Mouse (Mus musculus) layer of hippocampus, postnatal 14 days (tissue): ENCODE data around the gene Brdt. TPM values are rescaled to one million over a fixed set of nuclear protein-coding genes. Genes with fewer than 3 reads are reported as not detected.
A peak's percentile ranks its signal among the peaks of the same experiment; 100 is the strongest.

Experiments used
- DNase-seq, 2 experiments: peaks; one replicate each; pipeline ENCODE4 v3.0.0; 2021 to 2022; ENCODE audit warnings: low spot score in 2 of 2, mixed read lengths in 1 of 2
- long read RNA-seq, 2 experiments: library from polyadenylated mRNA; stranded (forward); transcript quantifications; one replicate each; pipeline ENCODE4 v2.0.0; 2021
- total RNA-seq, 2 experiments: library from RNA; stranded (reverse); gene quantifications; 2 replicates each; pipeline ENCODE4 v1.2.3; 2021

The Brdt gene
- 10 to 100 TPM; 13.9 to 14.6 TPM for total RNA-seq
- long read RNA-seq, experiment 1, partial matches to known transcripts: 1 of 3 reads
- long read RNA-seq, experiment 1, other reads (novel, unspliced or antisense): 2 of 3 reads
- long read RNA-seq, experiment 2, partial matches to known transcripts: 2 of 5 reads
- long read RNA-seq, experiment 2, other reads (novel, unspliced or antisense): 3 of 5 reads

DNA sequence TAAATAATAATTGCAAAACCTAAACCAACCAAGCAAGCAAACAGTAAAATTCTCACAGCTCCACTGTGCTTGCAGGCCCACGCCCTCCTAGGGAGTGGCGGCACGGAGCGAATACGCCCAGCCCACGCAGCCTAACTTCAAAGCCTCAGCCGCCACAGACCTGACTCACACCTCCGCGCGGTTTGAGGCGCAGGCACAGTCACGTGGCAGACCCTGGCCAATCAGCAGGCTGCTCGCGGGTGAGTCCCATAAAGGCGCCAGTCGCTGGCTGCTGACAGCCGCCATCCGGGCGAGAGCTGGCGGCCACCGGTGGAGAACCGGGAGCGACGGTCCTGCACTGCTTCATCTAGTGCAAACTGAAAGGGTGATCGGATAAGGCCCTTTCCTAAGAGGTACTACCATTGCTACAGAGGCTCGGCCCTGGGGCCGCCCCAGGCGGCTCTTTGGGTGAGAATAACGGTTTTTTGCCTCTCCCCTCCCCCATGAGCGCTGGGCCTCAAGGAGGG lies at the start of gene Brdt:
Gene Brdt, plus strand, starts transcription at position 244 of the 506 bp plus-strand sequence.
- no peak for DNase-seq

DNA sequence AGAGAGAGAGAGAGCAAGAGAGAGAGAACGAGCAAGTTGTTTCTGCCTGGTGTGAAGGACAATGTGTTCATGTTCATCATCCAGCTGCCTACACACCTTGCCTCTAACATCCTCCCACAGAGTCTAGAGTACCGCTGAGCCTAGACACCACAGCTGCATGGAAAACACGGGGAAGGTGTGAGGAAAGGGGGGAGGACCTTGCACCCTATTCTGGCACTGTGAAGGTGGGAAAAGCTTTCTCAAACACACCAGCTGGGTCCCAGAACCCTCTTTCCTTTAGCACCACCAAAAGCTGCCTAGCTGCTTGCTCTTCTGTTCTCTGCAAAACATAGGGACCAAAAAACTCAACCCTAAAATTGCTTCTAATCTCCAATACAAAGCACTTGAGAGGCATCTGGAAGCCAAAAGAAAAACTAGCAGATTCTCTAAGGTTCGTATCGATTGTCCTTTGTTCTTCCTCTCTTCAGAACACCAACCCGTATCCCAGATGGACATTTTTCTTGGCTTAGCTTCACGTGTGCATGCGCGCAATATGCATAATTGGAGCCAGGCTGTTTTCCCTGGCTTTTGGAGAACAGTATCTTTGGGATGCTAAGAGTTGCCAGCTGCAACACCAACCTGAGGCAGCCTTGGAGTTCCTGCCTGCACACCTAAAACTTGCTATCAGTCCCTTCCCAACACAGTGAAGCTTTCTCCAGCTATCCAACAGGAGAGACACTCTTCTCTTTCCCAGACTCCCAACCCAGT lies 48.2 kb upstream of the Brdt start:
- DNase-seq: peak; percentile 32 to 49

DNA sequence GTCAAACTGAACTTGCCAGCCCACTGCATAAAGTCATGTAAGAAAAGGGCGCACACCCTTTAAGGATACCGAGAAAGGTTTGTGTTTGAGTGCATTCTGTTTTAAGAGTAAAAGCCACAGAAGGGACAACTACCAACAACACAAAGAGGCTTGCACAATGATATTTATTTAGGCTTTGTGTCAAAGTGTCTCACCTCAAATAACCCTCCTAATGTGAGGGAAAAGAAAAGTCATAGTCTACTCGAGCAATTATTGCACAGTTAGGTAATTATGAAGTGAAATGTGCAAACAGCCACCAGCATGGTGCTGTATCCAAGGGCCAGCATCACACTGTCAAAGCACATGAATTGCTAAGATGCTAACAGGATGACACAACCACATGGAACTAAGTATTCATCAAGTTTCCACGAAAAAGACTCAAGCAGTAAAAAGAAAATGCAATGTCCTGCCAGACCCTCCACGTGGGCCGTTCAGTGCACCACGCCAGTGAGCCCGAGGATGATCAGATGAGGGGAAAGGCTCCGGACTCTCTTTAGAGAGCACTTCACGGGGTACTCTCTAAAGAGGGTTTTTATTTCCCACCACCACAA lies 46.9 kb upstream of the Brdt start:
- DNase-seq: no peak

DNA sequence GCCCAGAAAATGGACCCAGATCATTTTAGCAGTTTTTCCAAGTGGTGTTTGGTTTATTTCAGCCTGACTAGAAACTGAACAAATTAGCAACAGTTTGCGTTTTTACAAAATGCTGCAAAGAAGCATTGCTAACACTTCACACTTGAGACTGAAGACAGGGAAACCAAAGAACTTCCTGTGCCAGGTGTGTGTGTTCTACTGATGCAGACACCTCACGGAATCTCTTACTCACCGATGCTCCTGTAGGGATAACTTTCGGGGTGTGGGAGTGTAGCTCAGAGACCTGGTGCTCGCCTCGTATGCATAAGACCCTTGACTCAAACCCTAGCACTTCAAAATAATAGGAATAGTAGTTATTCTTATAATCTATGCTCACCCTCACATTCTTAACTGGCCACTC lies 45.4 kb upstream of the Brdt start:
- DNase-seq: no peak

DNA sequence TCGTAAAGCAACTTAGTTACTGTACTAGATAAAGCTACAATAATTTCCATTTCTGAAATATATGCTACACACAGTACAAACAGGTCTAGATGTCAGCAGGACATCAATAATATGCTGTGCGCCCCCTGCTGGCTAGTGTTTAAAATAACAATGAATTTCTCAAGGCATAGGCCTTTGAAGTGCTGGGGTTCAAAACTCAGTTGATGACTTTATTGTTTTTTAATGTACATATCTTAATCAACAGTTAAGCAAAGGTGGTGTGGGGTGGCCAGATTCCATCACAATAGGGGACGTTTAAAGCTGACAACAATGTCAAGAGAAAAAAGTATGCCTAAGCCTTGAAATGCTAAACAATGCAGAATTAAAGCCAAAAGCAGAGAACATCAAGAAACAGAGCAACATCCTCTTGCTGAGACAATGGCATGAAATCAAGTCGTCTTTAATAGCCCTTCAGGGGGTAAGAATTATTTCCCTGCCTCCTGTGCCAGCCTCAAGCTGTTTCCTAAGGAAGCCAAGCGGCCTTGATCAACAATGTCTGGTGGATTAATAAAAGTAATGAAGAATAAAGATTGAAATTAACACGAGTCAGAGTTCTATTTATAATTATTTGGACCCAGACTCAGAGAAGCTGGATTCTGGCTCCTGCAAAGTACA lies 43.6 kb upstream of the Brdt start:
- peak in 1 of 2 experiments; percentile 51 for DNase-seq

DNA sequence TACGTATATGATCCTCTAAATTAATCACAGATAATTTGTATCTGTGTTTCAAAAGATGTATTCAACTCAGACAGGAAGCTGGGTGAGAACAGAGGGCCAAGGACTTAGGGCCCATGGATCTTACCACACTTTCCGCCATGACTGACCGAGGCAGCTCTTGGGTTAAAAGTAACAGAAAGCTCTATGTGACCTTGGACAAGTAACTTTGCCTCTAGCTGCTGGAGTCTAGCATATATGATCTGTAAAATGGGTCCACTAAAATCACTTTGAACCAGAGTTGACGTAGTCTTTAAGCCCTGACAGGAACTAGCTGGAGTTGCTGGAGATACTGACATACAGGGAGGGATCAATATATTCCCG lies 43.1 kb upstream of the Brdt start:
- no peak for DNase-seq

DNA sequence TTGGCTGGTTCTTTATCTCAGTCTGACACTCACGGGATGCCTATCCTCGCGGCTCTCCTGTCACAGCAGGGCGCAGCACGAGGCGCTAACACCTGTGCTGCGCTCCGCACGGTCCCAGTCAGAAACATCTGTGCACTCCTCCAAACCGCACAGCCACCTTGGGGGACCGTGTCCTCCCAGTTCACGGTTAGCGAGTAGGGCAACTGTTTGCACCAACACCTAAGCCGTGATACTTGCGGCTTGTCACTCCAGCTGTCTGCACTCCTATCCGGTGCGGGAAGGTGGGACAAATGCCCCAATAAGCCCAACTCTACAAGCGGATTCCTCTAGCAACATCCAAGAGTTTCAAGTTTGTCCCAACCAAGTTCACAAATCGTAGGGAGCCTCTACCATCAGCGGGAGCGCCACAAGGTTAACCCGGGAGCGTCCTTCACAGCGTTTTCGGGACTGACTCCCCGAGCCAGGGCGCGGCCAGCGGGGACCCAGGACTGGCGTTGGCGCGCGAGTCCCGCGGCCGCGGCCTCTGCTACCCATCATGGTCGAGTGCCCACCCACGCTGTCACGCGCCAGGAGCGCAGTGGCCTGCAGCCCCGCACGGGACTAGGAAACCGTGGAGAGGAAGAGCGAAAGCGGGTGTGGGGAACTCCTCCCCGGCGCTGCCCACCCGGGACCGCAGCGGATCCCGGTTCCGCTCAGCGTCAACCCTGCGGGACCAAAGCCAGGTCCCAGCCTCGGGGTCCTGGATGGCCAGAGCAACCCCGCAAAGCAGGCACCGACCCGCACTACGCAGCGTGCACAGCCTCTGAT lies 42.3 kb upstream of the Brdt start:
- peak in 1 of 2 experiments; percentile 39 for DNase-seq

DNA sequence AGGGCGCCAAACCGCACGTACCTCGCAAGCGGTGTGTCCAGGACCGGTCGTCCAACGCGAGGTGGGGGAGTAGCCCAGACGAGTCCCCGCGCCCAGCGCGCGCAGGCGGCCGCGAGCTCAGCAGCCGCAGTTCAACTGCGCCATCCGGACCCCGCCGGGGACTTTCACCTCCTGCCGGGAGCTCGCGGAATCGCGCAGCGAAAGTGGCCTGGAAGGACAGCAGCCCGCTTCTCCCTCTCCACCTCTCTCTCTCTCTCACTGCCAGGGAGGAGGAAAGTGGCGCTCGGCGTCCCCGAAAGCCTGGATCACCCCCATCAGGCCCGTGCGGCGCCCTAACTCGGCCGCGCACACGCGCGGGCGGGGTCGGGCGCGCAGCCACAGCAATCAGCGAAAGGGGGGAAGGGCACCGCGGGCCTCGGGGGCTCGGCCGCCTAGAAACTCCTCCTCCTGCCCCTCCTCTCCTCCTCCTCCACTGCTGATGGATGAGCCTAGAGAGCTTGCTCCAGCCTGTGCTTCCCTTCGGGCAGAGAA lies 41.7 kb upstream of the Brdt start, which contains the start of gene Tgfbr3:
Gene Tgfbr3, minus strand, starts transcription at position 396 of the 531 bp plus-strand sequence.
- DNase-seq: peak; percentile 63 to 82

DNA sequence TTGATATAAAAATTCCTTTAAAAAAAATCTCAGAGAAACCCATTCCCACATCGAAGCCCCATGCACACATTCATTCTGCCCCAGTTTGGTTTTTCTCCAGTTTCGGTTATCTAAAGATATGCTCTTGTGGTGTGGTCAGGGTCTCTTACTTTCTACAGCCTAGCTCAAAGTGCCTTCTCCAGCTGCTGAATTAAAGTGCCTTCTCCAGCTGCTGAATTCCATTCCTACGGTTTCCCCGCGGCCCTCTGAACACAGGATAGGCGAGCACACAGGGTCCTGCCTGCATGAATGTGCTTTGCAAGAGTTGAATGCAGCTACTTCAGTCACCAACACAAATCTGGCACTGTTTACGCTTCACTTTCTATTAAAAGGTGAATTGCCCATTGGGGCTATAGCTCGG lies 41.0 kb upstream of the Brdt start:
- DNase-seq: no peak

DNA sequence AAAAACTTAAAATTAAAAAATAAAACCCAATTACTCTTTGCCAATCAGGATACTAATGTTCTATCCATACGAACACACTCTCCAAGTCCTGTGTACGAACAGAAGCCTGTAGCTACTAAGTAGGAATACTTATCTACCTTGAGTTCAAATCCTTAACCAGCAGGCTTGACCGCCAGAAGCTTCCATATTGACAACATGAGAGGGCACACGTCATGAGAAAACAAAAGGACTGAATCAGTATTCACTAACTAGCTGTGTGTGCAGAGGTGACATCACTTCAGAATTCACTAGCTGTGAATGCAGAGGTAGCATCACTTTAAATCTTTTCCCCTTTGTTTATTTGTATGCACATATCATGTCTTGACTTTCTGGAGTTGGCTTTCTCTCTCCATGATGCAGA lies 36.9 kb upstream of the Brdt start:
- no peak for DNase-seq

DNA sequence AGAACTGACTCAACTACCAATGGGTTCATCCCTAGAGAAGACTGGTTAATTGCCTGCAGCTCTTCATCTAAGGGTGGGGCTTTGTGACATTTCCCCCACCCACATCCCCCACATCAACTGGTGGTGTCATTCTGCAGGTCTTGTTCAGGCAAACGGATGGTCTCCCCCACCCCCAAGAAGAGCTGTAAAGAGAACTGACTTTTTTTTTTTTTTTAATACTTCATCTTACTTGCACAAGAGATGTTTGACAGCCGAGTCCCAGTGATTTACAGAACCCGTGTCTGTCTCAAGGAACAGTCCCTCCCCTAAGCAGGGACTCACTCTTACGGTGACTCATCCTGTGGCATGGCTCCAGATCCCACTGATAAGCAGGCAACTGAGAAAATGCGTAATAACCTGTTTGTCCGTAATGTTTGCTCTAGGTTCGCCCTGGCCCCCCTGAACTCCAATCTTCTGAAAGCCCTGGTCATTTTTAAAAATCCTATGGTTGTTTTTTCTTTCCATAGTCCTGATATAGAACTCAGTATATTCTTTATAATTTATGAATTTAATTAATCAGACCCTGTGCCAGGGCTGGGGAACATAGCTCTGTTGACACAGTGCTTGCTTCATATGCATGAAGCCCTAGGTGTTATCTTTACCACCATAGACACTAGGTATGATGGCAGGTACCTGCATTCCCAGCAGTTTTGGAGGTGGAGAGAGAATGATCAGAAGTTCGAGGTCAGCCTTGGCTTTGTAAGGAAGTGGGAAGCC lies 35.7 kb upstream of the Brdt start:
- no peak for DNase-seq

DNA sequence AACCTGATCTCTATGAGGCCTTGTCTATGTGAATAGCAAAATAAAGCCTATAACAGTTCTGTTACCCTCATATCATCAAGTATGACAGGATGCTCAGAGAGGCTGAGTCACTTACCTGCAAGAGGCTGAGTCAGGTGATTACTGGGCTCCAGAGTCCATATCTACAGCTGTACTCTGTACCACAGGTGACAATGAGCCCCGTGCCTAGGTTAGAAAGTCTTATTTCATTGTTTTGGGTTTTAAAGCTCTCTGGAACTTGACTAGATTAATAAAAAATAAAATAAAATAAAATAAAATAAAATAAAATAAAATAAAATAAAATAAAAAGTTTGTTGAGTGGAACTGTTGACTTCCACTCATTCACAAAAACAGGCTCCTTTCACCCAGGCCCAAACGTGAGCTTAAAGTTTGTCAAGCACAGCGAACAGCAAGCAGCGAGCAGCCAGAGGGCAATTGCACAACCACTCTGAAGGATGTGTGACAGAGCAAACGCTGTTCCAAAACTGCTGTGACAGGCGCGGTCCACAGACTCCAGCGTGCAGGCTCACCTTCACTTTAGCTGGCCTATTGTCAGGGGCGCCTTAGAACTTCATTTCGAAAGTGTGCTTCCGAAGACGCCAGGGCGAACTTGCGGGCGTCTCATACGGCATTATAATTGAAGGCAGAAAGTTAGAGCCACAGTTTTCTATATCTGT lies 35.0 kb upstream of the Brdt start:
- no peak for DNase-seq

DNA sequence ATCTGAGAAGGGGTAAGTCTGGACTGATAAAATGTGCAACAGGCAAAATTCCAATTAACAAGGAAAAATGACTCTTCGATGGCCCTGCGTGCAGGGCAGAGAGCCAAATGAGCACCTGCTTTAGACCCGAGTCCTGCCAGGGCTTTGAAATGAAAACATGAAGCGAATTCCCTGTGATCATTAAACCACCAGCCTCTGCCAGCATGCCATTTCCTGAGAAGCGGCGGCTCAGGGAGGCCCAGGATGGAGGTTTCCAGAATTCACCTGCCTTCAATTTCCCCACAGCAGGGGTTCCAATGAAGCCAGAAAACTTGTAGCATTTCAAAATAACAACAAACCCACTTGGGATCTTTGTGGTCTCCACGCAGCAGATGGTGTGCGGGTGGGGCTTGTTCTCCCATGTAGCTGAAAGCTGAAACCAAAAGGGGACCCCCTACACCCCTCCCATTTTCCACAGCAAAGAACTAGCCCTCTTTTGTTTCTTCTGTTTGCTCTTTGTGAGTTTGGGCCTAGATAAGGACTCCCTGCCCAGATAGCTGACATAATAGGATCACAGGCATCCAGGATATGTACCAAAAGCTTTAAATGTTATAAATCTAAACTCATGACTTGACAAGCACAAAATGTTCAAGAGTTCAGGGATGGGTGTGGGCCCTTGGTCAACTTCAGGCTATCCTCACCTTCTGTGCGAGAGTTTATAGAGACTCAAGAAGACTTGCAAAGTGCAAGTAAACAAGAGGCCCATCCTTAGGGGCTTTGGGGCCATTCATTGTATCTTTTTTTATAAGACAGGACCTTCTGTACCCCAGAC lies 34.2 kb upstream of the Brdt start:
- no peak for DNase-seq

DNA sequence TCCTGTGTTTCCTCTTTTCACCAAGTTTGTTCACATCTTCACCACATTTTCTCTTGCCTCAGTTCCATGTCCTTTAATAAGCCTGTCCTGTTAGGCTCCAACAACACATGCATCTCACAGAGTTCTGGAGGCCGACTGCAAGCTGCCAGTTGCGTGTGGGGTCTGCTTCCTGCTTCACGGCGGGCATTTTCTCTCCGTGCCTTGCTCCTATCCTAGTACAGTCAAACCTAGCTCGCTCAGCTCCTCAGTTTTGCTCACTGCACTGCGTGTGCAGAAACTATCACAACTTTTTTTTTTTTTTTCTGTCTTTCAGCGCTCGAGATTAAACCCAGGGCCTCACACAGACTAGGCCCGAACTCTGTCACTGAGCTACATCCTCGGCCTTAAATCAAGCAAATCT lies 32.1 kb upstream of the Brdt start:
- no peak for DNase-seq

DNA sequence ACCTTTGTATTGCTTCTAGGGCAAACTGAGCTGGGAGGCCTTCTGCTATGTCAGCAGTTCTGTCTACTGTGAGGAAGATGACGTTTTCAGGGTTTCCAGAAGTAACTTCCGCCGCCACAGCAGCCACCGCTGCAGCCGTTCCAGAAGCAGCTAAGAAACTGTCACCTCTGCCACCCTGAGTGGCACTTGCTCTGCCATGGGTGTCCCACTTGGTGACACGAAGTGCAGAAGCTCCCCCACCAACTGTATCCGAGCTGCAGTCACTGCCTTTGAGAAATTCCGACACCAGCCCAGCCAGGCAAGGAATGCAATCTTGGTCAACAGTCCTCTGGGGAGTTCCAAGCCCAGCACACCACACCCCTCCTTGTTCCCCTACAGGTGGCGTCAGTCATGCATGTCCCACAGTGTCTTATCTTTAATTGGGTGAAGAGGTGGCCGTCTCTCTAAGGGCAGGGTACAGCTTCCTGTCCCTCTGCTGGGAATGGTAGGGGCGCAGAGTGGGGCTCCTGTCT lies 27.6 kb upstream of the Brdt start:
- no peak for DNase-seq

DNA sequence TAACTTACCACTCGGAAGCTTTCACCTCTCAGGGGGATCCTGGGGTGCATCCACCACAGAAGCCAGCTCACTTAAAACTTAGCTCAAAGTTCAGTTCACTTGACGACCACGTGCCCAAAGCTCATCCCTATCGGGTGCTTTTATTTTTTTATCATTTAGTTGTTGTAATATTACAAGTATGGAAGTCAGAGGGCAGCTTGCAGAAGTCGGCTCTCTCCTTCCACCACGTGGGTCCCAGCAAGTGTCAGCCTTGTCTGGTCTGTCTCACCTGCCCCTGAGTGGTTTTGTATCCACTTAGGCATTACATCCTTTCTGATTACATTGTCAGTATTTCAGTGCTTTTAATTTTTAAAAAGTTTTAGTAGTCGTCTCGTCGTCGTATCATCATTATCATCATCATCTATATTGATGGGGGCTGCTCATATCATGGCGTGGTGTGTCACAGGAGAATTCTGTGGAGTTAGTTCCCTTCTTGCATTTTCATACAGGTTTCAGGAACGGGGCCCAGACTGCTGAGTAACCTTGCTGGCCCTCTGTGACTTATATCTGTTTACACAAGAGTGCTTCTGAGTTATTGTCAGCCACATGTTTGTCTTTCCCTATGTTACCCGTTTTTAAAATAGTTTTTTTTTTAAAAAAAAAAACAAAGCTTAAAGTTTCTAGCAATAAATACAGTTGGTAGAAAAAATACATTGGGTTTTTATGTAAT lies 26.7 kb upstream of the Brdt start:
- no peak for DNase-seq

DNA sequence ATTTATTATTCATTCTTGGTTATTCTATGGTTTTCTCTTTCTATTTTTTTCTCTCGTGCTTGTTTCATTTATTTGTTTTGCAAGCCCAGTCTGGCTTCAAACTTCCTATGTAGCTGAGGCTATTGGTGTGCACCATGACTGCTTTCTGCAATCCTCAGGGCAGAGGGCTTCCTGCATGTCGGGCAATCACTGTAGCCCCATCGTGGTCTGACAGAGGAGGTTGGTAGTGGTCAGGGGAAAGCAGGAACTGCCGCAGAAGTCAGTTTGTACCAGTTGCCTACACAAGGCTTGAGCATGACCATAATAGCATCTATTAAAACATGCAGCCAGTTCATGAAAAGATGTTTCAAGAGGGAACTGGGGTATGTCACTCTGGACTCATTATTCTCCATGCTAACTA lies 23.5 kb upstream of the Brdt start:
- DNase-seq: no peak

DNA sequence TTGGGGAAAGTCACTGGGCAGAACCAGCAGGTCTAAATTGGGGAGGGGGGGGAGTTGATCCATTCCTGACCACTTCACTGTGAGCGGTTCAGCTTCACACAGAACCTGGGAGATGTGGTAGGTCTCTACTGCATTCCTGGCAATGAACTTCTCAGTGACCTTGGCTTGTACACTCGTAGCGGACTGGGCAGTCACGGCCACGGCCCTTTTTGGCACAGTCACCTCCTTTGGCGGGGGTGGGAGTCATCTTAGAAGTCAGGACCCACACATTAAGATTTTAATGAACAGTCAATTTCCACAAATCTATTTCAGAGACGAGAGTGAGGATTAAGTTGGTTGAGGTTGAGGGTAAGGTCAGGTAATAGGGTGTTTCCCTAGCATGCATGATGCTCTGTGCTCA lies 13.8 kb upstream of the Brdt start:
- DNase-seq: no peak
